Mouse (Mus musculus) erythroblast, embryonic 14.5 days (primary cell): ENCODE measurements at regions not wholly inside any gene's neighbourhood (a gene's known extent, or its start where the extent isn't known, plus 50 kb on each side); places are given as distances from the start of the nearest gene placed in this dataset.

Experiments used
- GATA1 ChIP-seq: IDR thresholded peaks from 2 replicates; pipeline ENCODE4 v1.6.1; 2012; ENCODE audit warnings: low read length, inconsistent platforms, mixed read lengths
- TAL1 ChIP-seq: IDR thresholded peaks from 3 replicates; pipeline ENCODE4 v1.6.1; 2012; ENCODE audit warnings: low read length, inconsistent platforms, mixed read lengths

- TF ChIP-seq GATA1 (no peak), TAL1 (no peak)
Measured at GRCm38 (mm10) chr10:70788814-70789452, 133.2 kb upstream of the Phyhipl start.
